Mouse (Mus musculus): ENCODE data around the gene Parp16. TPM values are rescaled to one million over a fixed set of nuclear protein-coding genes. Genes with fewer than 3 reads are reported as not detected.

The Parp16 gene
- polyA plus RNA-seq, 1 experiment from 2014 or later, result 3.2 TPM

DNA sequence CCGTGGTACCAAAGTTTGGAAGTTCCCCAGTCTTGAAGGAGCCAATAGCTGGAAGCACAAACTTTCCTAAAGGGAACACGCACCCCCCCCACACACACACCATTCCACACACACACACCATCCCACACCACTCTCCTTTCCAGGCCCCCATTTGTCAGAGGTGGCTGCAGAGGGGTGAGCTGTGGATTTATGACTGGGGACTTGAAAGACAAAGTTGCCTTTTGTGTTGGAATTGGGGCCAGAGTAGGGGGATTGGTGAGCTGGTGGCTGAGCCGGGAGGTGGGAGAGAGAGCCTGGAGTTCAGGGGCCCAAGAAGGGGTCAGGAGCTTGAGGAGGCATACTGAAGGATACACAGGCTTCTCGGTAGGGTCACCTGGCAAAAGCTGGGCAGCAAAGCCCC lies 26.2 kb upstream of the Parp16 start:
- WGBS (ENCODE audit: missing documents), result 81% methylated on average over 4 of the region's 4 CpGs
- Histone ChIP-seq H3K79me2 (ENCODE audit: inconsistent target) (no peaks in the 10 kb centered on the region), H3K4me3 (ENCODE audit: inconsistent target) (no peak overlapping the region), H3K27ac (no peak overlapping the region), H3K36me3 (ENCODE audit: inconsistent target) (no peaks in the 10 kb centered on the region)

- Histone ChIP-seq H3K4me3 (ENCODE audit: inconsistent target) (no peak overlapping the region), H3K36me3 (ENCODE audit: inconsistent target) (no peaks in the 10 kb centered on the region), H3K79me2 (ENCODE audit: inconsistent target) (no peaks in the 10 kb centered on the region), H3K27ac (no peak overlapping the region)
- 82% methylated on average over 9 of the region's 9 CpGs for WGBS (ENCODE audit: missing documents)
Measured at GRCm38 (mm10) chr9:65172654-65173053, 22.5 kb upstream of the Parp16 start.

- Histone ChIP-seq H3K79me2 (ENCODE audit: inconsistent target) (no peaks in the 10 kb centered on the region), H3K4me3 (ENCODE audit: inconsistent target) (no peak overlapping the region), H3K27ac (no peak overlapping the region), H3K36me3 (ENCODE audit: inconsistent target) (no peaks in the 10 kb centered on the region)
- 81% methylated on average over 5 of the region's 5 CpGs for WGBS (ENCODE audit: missing documents)
Measured at GRCm38 (mm10) chr9:65175234-65175938, 19.8 kb upstream of the Parp16 start.

- WGBS (ENCODE audit: missing documents), result 63% methylated on average over 8 of the region's 9 CpGs
- H3K27ac ChIP-seq, result no peak overlapping the region
Measured at GRCm38 (mm10) chr9:65175939-65176871, 18.9 kb upstream of the Parp16 start.

DNA sequence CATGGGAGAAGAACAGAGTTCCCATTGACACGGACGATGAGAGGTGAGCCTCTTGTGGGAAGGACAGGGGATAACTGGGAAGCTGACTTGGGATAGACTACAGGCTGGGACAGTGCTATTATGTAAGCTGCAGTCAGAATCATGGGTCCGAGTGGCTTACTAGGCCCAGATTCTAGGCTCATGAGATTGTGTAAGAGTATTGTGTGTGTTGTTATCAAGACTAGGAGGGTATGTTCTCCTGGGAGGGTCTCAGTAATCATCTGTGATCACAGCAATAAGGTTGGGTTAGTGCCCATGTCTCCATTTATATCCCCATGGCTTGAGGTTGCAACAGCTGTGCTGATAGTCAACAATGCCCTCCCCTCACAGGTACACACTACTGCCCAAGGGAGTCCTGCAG lies 17.7 kb upstream of the Parp16 start:
- H3K4me3 ChIP-seq (ENCODE audit: inconsistent target), result no peak overlapping the region
- WGBS (ENCODE audit: missing documents), result 94% methylated on average over 3 of the region's 3 CpGs
- H3K36me3 ChIP-seq (ENCODE audit: inconsistent target), result no peaks in the 10 kb centered on the region
- no peak overlapping the region for H3K27ac ChIP-seq
- no peaks in the 10 kb centered on the region for H3K79me2 ChIP-seq (ENCODE audit: inconsistent target)

More at GRCm38 (mm10) chr9:65175939-65176871, 18.9 kb upstream of the Parp16 start:
- Histone ChIP-seq H3K4me3 (ENCODE audit: inconsistent target) (no peak overlapping the region), H3K79me2 (ENCODE audit: inconsistent target) (no peaks in the 10 kb centered on the region), H3K36me3 (ENCODE audit: inconsistent target) (no peaks in the 10 kb centered on the region)

- WGBS (ENCODE audit: missing documents), result 89% methylated on average over 10 of the region's 10 CpGs
- Histone ChIP-seq H3K79me2 (ENCODE audit: inconsistent target) (no peaks in the 10 kb centered on the region), H3K4me3 (ENCODE audit: inconsistent target) (no peak overlapping the region), H3K27ac (no peak overlapping the region), H3K36me3 (ENCODE audit: inconsistent target) (no peaks in the 10 kb centered on the region)
Measured at GRCm38 (mm10) chr9:65177912-65178311, 17.2 kb upstream of the Parp16 start.

- Histone ChIP-seq H3K4me3 (ENCODE audit: inconsistent target) (no peak overlapping the region), H3K27ac (no peak overlapping the region), H3K79me2 (ENCODE audit: inconsistent target) (no peaks in the 10 kb centered on the region), H3K36me3 (ENCODE audit: inconsistent target) (no peaks in the 10 kb centered on the region)
- 75% methylated on average over 19 of the region's 22 CpGs for WGBS (ENCODE audit: missing documents)
Measured at GRCm38 (mm10) chr9:65178336-65179213, 16.6 kb upstream of the Parp16 start.

- Histone ChIP-seq H3K79me2 (ENCODE audit: inconsistent target) (no peaks in the 10 kb centered on the region), H3K4me3 (ENCODE audit: inconsistent target) (no peak overlapping the region), H3K36me3 (ENCODE audit: inconsistent target) (no peaks in the 10 kb centered on the region), H3K27ac (no peak overlapping the region)
- 31% methylated on average over 17 of the region's 17 CpGs for WGBS (ENCODE audit: missing documents)
Measured at GRCm38 (mm10) chr9:65179817-65180624, 15.1 kb upstream of the Parp16 start.

DNA sequence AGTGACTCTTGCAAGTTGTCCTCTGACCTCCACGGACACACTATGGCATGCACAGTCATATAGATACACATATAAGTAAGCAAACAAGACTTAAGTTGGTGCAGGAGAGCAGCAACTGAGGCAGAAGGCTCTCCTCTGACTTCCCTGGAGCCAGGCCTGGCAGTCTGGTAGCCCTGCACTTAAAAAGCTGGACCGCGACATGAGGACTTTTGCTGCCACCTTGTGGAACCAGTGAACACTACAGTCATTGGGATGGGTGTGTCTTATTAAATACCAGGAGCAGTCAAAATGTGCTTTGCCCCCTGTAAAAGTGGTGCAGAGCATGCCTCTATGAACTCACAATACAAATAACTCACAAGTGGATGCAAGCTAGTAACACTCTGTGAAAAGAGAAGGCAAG lies 6.6 kb upstream of the Parp16 start:
- Histone ChIP-seq H3K4me3 (ENCODE audit: inconsistent target) (no peak overlapping the region), H3K27ac (no peak overlapping the region), H3K79me2 (ENCODE audit: inconsistent target) (no peaks in the 10 kb centered on the region), H3K36me3 (ENCODE audit: inconsistent target) (no peaks in the 10 kb centered on the region)
- WGBS (ENCODE audit: missing documents), result 0% methylated on average over 2 of the region's 3 CpGs

GRCm38 (mm10) chr9:65190306-65190705 lies 4.8 kb upstream of the Parp16 start:
- WGBS (ENCODE audit: missing documents), result 98% methylated on average over 7 of the region's 7 CpGs
- no peak overlapping the region for H3K27ac ChIP-seq
- no peaks in the 10 kb centered on the region for H3K36me3 ChIP-seq (ENCODE audit: inconsistent target)
- no peaks in the 10 kb centered on the region for H3K79me2 ChIP-seq (ENCODE audit: inconsistent target)
- H3K4me3 ChIP-seq (ENCODE audit: inconsistent target), result no peak overlapping the region

GRCm38 (mm10) chr9:65191389-65191754 lies 3.8 kb upstream of the Parp16 start:
- WGBS (ENCODE audit: missing documents), result 85% methylated on average over 2 of the region's 2 CpGs
- Histone ChIP-seq H3K79me2 (ENCODE audit: inconsistent target) (no peaks in the 10 kb centered on the region), H3K4me3 (ENCODE audit: inconsistent target) (no peak overlapping the region), H3K27ac (no peak overlapping the region), H3K36me3 (ENCODE audit: inconsistent target) (no peaks in the 10 kb centered on the region)

DNA sequence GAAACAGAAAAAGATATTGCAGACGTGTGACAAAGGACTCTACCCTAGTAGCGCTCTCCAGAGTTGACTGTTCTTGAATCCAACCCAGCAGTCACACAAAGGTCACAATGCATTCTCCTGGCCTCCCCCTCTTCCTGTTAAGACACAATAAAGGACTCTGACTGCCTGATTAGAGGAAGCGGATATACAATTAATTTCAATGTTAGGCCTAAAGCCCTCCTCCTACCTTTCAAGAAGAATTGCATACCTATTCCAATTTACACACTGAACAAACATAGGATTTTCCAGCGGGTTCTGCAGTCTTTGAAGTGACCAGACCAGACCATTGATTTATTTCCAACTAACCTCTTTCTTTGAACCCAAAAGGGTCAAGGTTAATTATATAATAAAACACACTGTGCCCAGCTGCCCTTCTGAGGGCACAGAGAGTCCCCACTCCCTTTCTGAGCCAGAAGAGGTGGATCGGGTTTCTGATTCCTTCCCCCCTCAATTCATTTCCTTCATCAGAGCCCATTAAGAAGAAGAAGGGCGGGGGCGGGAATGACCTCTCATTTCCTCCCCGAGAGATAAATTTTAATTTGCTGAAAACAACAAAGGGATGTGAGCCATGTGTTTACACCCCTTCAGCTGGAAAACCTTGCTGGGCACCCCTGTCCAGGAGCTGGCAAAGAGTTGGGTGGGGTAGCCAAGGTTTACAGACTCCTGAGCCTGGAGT lies 3.2 kb upstream of the Parp16 start:
- WGBS (ENCODE audit: missing documents), result 85% methylated on average over 8 of the region's 8 CpGs
- H3K36me3 ChIP-seq (ENCODE audit: inconsistent target), result no peaks in the 10 kb centered on the region
- H3K27ac ChIP-seq, result no peak overlapping the region
- H3K79me2 ChIP-seq (ENCODE audit: inconsistent target), result no peaks in the 10 kb centered on the region
- H3K4me3 ChIP-seq (ENCODE audit: inconsistent target), result no peak overlapping the region

GRCm38 (mm10) chr9:65193214-65193613 lies 1.9 kb upstream of the Parp16 start:
- no peaks in the 10 kb centered on the region for H3K79me2 ChIP-seq (ENCODE audit: inconsistent target)
- H3K36me3 ChIP-seq (ENCODE audit: inconsistent target), result no peaks in the 10 kb centered on the region
- no peak overlapping the region for H3K4me3 ChIP-seq (ENCODE audit: inconsistent target)
- 64% methylated on average over 12 of the region's 12 CpGs for WGBS (ENCODE audit: missing documents)
- H3K27ac ChIP-seq, result no peak overlapping the region

All from macrophage (primary cell).